Mouse (Mus musculus): Measurements from ENCODE around the gene Trpc5. TPM values are rescaled to one million over a fixed set of nuclear protein-coding genes. Genes with fewer than 3 reads are reported as not detected.

Trpc5 gene
- polyA plus RNA-seq, 1 experiment from 2014 or later, result not detected

DNA sequence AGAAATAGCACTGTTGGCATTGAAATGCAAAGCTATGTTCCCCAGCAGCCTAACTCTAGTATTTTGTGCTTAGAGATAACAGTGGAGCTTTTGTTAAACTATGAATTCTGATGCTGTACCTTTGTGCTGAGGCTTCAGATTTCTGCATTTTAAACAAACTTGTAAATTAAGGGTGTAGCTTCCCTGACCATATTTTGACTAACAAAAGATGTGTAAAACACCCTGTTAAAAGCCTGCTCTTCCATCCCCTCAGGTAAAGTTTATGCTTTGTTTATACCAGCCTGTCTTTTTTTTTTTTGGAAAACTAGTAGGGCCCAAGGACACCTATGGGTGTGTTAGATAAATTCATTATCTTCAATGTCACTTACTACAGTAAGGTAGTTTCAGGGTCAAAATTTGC lies 350.0 kb downstream of the Trpc5 start:
- no peak for DNase-seq (ENCODE audit: low spot score)

DNA sequence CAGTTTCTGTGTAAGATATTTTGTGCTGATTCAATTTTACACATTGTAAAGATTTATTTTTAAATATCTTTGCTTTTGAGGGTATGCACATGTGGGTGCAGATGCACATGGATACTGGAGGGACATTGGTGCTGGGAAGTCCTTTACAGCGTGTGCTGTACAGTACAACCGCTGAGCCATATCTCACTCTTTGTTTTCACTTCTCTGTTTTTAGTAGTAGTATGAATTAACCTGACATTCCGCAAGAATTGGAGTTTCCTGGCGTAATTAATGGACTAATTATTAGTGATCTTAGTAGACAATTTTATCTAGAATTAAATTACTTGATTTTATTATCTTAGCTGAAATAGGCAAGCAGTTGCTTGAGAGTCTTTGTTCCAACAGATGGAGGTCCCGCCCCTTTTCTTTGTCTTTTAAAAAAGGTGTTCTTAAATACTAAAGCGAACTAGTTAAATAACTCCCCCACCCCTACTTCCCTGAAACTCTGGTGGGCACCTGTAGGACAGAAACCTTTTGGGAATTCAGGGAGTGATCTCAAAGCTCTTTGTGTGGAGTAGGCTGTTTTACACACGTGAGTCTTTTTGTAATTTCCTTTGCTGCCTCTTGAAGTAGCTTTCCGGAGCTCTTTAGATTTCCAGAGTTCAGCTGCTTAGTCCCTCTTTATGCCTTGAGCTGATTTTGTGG lies 352.5 kb downstream of the Trpc5 start:
- no peak for DNase-seq (ENCODE audit: low spot score)

Other genes starting within 250 kb of the Trpc5 start
- gene Trpc5os, start 231.6 kb downstream of the Trpc5 start, polyA plus RNA-seq (2015; fragmentation: Nextera tagmentation; extraction: Ambion mirVana), result 0.04 TPM in 1 of 2 replicates, not detected in the other
- gene Rtl4, start 727 bp upstream of the Trpc5 start, polyA plus RNA-seq (2015; fragmentation: Nextera tagmentation; extraction: Ambion mirVana), result not detected in 2 replicates

Measured in thymus, postnatal 0 days (tissue).